Mouse (Mus musculus): ENCODE data around the gene Prdm13. TPM values are rescaled to one million over a fixed set of nuclear protein-coding genes. Genes with fewer than 3 reads are reported as not detected.
A peak's percentile ranks its signal among the peaks of the same experiment; 100 is the strongest.

The Prdm13 gene
- polyA plus RNA-seq, 1 experiment from 2014 or later: 0.48 TPM

- no peaks in the 10 kb centered on the region for H3K27me3 ChIP-seq (replicated peaks; ENCODE audit: control insufficient read depth, insufficient read depth, low read length)
- no peak overlapping the region for H3K9ac ChIP-seq (ENCODE audit: low read depth, low read length)
- no peaks in the 10 kb centered on the region for H3K36me3 ChIP-seq (ENCODE audit: control insufficient read depth, insufficient read depth, low read length)
- H3K4me1 ChIP-seq (ENCODE audit: control insufficient read depth, insufficient read depth, low read depth, low read length): no peaks in the 10 kb centered on the region
- H3K4me3 ChIP-seq (ENCODE audit: low read length): no peak overlapping the region
- H3K9me3 ChIP-seq (ENCODE audit: control insufficient read depth, low read length): no peaks in the 10 kb centered on the region
- no peak overlapping the region for H3K27ac ChIP-seq (ENCODE audit: low read depth, low read length)
- 45% methylated on average over 3 of the region's 3 CpGs for WGBS
- no peak overlapping the region for H3K4me2 ChIP-seq (ENCODE audit: low read length)
- peak; percentile 52 for ATAC-seq
Measured at GRCm38 (mm10) chr4:21628367-21629274, 57.1 kb downstream of the Prdm13 start.

Other genes starting within 250 kb of the Prdm13 start
- gene Ccnc, start 41.7 kb upstream of the Prdm13 start, polyA plus RNA-seq (2015; fragmentation: Nextera tagmentation; extraction: Ambion mirVana): 68.7 and 72.4 TPM in 2 replicates
- gene Usp45, start 81.2 kb upstream of the Prdm13 start, polyA plus RNA-seq (2015; fragmentation: Nextera tagmentation; extraction: Ambion mirVana): 5.2 and 5.4 TPM in 2 replicates
- 25.4 and 28.5 TPM in 2 replicates for gene Tstd3, start 81.2 kb upstream of the Prdm13 start, polyA plus RNA-seq (2015; fragmentation: Nextera tagmentation; extraction: Ambion mirVana)
- 155 and 157 TPM in 2 replicates for gene Pnisr, start 161.6 kb upstream of the Prdm13 start, polyA plus RNA-seq (2015; fragmentation: Nextera tagmentation; extraction: Ambion mirVana)
- gene Coq3, start 193.7 kb upstream of the Prdm13 start, polyA plus RNA-seq (2015; fragmentation: Nextera tagmentation; extraction: Ambion mirVana): 15.9 TPM in 2 replicates
- 12.5 and 17.0 TPM in 2 replicates for gene Faxc, start 245.4 kb upstream of the Prdm13 start, polyA plus RNA-seq (2015; fragmentation: Nextera tagmentation; extraction: Ambion mirVana)